Mouse (Mus musculus) small intestine, adult 2 months (tissue): Measurements from ENCODE around the gene Ankrd52.

Source experiments
- CTCF ChIP-seq: fragments of 200-500 bp; IDR thresholded peaks from 2 replicates; pipeline ENCODE4 v1.5.1; 2012; ENCODE audit warnings: low read depth, mild to moderate bottlenecking, control low read depth, inconsistent platforms, low read length, moderate library complexity, mixed read lengths; ENCODE audit not compliant: insufficient replicate concordance, insufficient read length; ENCODE audit errors: extremely low read depth
- POLR2A ChIP-seq: fragments of 200-500 bp; IDR thresholded peaks from 2 replicates; pipeline ENCODE4 v1.6.1; 2012; ENCODE audit warnings: low read depth, mild to moderate bottlenecking, control low read depth, inconsistent platforms, low read length, moderate library complexity

DNA sequence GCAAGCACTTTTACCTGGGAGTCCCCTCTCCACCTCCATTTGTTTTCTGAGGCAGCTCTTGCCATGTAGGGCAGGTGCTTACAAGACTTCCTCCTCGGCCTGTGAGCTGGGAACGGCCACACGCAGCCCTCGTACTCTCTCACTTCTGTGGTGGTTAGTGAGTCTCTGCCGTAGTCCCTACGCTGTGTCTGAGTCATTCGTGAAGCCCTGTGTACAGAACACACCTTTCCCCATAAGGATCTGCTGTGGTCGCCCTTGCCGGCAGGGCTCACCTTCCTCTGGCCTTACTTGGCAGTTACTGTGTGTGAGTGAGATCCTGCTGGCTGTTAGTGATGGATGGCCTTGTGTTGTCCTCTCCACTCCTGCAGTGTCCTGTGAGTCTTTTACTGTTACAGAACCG is 57.8 kb downstream of the Ankrd52 start:
- TF ChIP-seq CTCF, result no peak
- TF ChIP-seq POLR2A, result no peak
